Mouse (Mus musculus): ENCODE measurements around the gene Iqch. TPM values are rescaled to one million over a fixed set of nuclear protein-coding genes. Genes with fewer than 3 reads are reported as not detected.
A peak's percentile ranks its signal among the peaks of the same experiment; 100 is the strongest.
"Not testable (repeated sequence)": the region's sequence is repeated elsewhere in the genome, so short reads cannot be mapped to it uniquely, and the experiment has no call there.

The Iqch gene
- total RNA-seq, 2 experiments from 2014 or later, result not detected

GRCm38 (mm10) chr9:63563436-63563835 lies 38.9 kb downstream of the Iqch start:
- no peak for DNase-seq

- DNase-seq, result no peak
These were observed 40.4 kb downstream of the Iqch start for GRCm38 (mm10) chr9:63561931-63562330.

GRCm38 (mm10) chr9:63556933-63557332 lies 45.4 kb downstream of the Iqch start:
- DNase-seq, result no peak

GRCm38 (mm10) chr9:63556316-63556715 lies 46.0 kb downstream of the Iqch start:
- DNase-seq, result no peak

- peak; percentile 17 to 28 for DNase-seq
These were observed 46.8 kb downstream of the Iqch start for GRCm38 (mm10) chr9:63555460-63555990.

DNA sequence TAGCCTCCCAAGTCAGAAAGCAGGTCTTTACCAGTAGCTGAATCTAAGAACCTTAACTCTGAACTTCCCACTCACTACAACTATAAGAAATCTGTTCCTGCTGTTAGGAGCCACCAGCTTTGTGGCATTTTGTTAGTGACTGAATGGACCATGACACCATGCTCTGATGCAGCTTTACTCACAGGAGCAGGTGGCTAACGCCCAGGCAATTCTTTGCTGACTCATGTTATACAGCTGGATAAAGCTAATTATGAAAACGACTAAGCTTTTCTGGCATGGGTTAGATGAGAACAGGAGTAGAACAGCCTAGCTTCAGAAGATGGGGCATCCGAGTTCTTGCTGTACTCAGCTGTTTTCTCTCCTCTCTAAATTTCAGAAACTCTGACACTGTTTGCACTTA lies 48.7 kb downstream of the Iqch start:
- DNase-seq, result no peak

DNA sequence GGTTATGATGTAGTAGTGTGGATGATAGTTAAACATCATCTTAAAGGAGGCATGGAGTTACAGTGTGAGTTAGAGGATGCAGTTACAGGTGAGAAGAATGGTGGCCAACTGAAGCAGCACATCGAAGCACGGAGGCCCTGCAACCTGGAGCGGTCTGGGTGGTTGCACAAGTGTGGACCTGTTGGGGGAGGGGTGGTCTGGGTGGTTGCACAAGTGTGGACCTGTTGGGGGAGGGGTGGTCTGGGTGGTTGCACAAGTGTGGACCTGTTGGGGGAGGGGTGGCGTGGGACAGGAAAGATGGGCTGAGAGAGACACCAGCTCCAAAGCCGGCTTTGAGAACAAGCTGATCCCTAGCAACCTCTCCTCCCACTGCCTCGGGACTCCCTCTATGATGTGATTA lies 51.6 kb downstream of the Iqch start:
- not testable (repeated sequence) for DNase-seq

GRCm38 (mm10) chr9:63548966-63549365 lies 53.3 kb downstream of the Iqch start:
- no peak for DNase-seq

DNA sequence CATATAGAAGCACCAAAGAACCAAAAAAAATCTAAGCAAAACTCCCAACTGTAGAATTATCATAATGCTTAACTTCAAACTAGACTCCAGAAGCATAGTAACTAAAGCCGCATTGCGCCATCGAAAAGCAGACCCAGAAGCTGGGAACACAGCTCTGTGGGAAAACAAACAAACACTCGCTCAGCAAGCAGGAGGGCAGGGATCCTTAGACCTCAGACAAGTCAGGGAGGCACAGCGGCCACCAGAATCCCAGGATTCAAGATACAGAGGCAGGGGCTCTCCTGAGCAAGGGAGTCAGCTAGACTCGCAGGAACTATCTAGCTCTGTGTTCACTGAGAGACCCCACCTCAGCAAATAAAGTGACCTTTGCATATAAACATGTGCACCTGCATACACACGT lies 60.4 kb downstream of the Iqch start:
- DNase-seq, result no peak

DNA sequence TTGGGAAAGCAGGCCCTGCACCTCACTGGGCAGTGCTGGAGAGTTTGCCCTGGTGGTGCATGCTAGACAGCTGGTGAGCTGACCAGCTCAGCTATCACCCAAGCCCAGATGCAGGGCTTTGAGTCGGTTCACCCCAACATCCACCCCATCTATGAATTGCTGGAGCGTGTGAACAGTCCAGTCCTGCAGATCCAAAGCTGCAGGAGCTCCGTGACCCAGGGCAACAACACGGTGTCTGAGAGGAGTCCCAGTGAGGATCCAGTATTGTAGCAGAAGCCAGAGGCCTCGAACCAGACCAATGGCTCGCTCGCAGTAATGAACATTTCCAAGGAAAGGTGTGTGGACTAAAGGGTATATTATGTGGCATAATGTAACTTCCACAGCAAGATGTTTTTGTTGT lies 61.0 kb downstream of the Iqch start:
- DNase-seq, result no peak

DNA sequence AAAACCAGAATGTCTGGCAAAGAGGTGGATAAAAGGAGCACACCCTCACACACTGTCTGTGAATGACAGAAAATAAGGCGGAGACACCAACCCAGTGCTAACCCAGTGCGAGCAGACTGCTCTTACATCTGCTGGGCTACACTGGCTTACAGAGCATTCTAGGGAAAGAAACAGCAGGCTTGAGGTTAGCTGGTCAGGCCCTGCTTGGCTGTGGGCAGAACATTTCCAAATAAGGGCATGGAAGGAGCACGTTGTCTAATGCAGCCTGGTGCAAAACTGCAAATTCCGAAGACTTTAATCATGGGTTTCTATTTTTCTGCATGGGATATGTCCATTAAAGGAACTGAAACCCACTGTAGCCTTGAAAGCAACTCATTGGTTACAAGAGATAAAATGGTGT lies 64.8 kb downstream of the Iqch start:
- DNase-seq, result no peak

DNA sequence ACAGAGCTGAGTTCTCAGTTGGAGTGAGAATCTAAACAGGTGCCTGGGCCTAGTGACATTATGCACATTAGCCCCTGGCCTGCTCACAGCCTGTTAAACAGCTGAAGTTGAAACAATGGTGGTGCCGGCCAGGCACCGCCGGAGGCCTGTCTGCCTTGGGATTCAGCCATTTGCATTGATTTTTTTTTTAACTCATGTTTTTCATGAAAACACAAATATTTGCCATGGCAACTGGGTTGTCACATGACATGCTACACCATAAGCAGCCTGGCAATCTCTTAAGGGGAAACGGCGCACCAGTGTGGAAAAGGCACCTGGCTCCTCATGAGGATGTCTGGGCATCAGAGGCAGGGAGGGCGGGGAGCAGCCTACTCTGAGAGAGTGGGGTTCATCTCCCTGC lies 67.3 kb downstream of the Iqch start:
- no peak for DNase-seq

DNA sequence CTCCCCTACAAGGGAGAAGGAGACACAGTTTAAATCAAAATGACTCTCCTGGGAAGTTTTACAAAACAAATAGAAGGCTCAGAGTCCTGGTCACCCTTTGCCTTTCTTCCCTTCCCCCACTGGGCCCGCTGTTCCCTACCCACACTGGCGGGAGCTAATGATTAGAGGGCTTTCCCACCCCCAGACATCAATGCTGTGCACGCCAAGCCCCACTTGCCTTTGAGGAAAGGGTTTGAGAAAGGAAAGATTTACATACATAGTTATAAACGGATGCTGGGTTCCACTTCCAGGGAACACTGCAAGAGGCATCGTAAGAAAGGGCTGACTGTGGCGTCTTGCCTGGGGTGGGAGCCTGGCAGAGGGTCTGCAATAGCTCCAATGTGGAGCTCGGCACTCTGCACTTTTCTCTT lies 67.9 kb downstream of the Iqch start:
- DNase-seq, result no peak

DNA sequence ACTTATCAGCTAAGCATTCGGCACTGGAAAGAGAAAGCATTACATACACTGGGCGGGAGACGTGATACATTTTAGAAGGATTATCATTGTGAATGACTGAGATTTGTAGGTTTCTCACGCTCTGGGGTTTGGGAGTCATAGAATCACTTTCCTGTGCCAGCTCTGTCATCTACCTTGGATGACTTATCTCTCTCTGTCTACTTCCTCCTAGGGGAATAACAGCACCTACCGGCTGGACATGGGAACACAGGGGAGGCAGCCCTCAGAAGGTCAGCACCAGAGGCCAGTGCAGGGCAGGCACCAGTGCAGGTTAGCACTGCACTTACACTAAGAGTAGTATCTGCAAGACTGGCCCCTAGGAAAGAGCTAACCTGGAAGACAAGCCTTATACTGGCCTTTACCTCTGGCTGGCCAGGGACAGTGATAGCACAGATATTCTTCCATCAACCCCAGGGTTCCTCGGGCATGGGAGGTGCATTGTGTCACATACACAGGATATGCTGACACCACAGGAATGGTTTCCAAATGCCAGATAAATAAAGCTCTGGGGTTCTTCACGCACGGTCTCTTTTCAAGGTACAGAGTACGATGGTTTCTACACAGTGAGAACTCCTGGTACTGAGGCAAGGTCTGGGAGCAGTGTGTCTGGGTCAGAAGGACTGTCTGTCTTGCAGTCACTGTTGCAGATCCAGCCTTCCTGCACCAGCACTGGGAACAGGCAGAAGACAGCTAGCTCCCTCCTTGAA lies 69.2 kb downstream of the Iqch start:
- DNase-seq, result no peak

GRCm38 (mm10) chr9:63523937-63524253 lies 78.4 kb downstream of the Iqch start:
- no peak for DNase-seq

DNA sequence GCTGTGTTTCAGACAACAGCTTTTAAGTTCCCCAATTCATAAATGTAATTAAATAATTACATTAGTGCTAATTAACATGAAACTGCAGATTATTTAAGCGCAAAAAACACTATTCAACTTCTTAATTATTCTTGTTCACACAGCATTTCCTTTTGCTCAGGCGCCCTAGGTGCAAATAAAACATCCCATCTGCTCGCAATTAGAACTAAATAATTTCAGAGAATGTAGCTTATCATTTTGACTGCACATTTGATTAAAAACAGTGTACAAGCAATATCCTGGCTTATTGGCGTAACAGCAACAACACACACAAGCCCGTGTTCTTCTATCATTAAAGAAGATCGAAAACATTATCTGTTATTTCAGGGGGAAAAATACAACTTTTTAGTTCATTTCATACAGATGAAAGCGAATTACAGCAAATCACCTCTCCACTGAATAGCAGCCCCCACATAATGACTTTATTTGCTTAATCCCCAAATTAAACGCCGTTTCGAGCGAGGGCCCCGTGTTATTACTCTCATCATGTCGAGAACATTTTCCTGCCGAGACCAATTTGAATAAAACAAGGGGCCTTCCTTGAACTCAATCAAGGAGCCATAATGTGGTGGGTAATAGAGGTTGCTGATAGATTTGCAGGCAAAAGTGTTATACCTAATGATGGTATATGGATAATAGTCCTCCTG lies 78.9 kb downstream of the Iqch start:
- no peak for DNase-seq

DNA sequence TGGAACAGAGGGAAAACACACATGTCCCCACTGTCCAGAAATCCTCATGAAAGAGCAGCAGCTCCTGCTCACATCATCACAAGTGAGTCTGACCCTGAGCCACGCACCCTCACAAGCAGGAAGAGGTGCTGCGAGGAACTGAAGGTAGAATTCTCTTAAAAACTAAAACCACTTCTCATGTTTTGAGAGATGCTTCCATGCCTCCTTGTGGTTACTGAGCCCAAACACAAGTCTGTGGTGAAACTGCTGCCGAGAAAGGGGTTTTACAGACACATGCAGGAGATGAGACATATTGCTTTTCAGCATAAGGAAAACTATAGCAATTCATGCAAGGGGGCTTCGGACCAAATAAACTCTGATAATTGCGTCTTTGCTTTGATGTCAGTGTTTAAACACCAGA lies 89.4 kb downstream of the Iqch start:
- DNase-seq, result no peak

GRCm38 (mm10) chr9:63511034-63511433 lies 91.3 kb downstream of the Iqch start:
- DNase-seq, result no peak

GRCm38 (mm10) chr9:63507110-63507509 lies 95.2 kb downstream of the Iqch start:
- DNase-seq, result no peak

DNA sequence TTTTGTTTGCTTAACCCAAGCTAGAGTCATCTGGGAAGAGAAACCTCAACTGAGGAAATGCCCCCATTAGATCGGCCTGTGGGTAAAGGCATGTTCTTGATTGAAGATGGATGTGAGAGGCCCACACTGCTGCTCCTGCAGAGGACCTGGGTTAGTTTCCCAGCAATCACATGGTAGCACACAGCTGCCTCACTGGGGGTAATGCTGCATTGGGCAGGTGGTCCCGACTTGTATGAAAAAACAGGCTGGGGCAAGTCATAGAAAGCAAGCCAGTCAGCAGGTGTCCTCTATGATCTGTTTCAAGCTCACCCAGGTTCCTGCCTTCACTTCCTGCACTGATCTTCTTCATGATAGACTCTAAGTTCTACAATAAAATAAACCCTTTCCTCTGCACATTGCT lies 98.4 kb downstream of the Iqch start:
- no peak for DNase-seq

- no peak for DNase-seq
These were observed 100.8 kb downstream of the Iqch start for GRCm38 (mm10) chr9:63501516-63501915.

- DNase-seq, result no peak
These were observed 102.4 kb downstream of the Iqch start for GRCm38 (mm10) chr9:63499912-63500311.

GRCm38 (mm10) chr9:63495786-63496185 lies 106.5 kb downstream of the Iqch start:
- DNase-seq, result no peak

- DNase-seq, result no peak
These were observed 108.5 kb downstream of the Iqch start for GRCm38 (mm10) chr9:63493746-63494145.
